Mouse (Mus musculus): ENCODE data around the gene Rhebl1.

- TF ChIP-seq CTCF (IDR thresholded peaks at IDR 0.05; ENCODE audit: control insufficient read depth, insufficient read depth, insufficient replicate concordance, low read depth, low read length) (no peak), POLR2A (IDR thresholded peaks at IDR 0.05; ENCODE audit: control insufficient read depth, low read depth, low read length) (no peak)
Measured at GRCm38 (mm10) chr15:98877331-98877730, 17.0 kb downstream of the Rhebl1 start.
